ENCODE assay signal across 19 mouse cellular contexts in the genomic region with DNA sequence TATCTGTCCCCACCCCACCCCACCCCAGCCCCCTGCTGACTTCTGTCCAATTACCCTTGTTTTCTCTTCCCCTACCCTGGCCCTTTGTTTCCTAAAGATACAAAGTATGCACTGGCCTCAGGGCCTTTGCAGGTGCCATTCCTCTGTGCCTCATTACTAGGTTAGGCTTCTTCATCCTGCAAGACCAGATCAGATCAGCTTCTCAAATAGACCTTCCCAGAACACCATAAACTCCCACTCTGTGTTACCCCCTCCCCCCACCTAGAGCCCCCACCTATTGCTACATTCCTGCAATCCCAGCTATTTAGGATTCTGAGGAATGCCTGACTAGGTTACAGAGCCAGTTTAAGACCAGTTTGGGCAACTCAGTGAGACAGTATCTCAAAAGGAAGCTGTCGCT. TPM values are rescaled to one million over a fixed set of nuclear protein-coding genes. Genes with fewer than 3 reads are reported as not detected.
DNase-seq lines count a peak whose midpoint lies in the region; ATAC-seq and TF ChIP-seq lines count a peak whose summit lies in the region.
"Had no signal": no experiment of that assay in that cellular context is flagged by ENCODE, and none has a peak within 500 bp of the region (broad histone marks: within the 10 kb centered on the region; RNA-seq: fewer than 3 reads in every experiment).

No protein-coding gene starts in this region.

- H3K4me1 ChIP-seq in forebrain, postnatal 0 days (ENCODE audit: insufficient read depth): no peaks in the 10 kb centered on the region
- peaks cover 16% of the 10 kb centered on the region for H3K4me1 ChIP-seq in forebrain, embryonic 14.5 days (ENCODE audit: control insufficient read depth, insufficient read depth, low read length)
- H3K4me1 ChIP-seq in liver, embryonic 12.5 days: peaks cover 68% of the 10 kb centered on the region
- peaks cover 63% of the 10 kb centered on the region for H3K4me1 ChIP-seq in liver, embryonic 13.5 days (replicated peaks)

- TF ChIP-seq CTCF in forebrain, postnatal 0 days (IDR thresholded peaks at IDR 0.05; ENCODE audit: low read depth): no peak

- 95% methylated on average over 1 of the region's 1 CpGs for WGBS in forebrain, postnatal 0 days
- 96% methylated on average over 1 of the region's 1 CpGs for WGBS in forebrain, embryonic 14.5 days
- 81% methylated on average over 1 of the region's 1 CpGs for WGBS in liver, embryonic 12.5 days (ENCODE audit: insufficient replicate concordance)
- 68% methylated on average over 1 of the region's 1 CpGs for WGBS in liver, embryonic 13.5 days (ENCODE audit: insufficient replicate concordance)

- no peak for ATAC-seq in forebrain, postnatal 0 days
- ATAC-seq in forebrain, embryonic 14.5 days: no peak
- ATAC-seq in liver, embryonic 12.5 days: no peak
- ATAC-seq in liver, embryonic 13.5 days (ENCODE audit: low read depth): no peak
- ATAC-seq: intestine, embryonic 15.5 days had no signal

- DNase-seq in forebrain, postnatal 0 days: no peak
- no peak for DNase-seq in forebrain, embryonic 14.5 days (ENCODE audit: low spot score)
- DNase-seq in liver (no peak), ES-CJ7 (ENCODE audit: low read depth, low spot score) (peak; percentile 82)
- no peak for DNase-seq in liver, embryonic 13.5 days
- no peak for DNase-seq in natural killer cell, adult 2 months (ENCODE audit: low spot score in 2 of 2)
- no peak for DNase-seq in gastrocnemius, adult 8-10 months (ENCODE audit: low spot score in 2 of 2)
- DNase-seq: cerebellum, adult 18-20 months; cerebellum, adult 9-11 months; cerebellum, postnatal 36 days; gastrocnemius, postnatal 25 days; heart, postnatal 10 days; heart, postnatal 4 days had no signal

- H3K36me3 ChIP-seq in forebrain, postnatal 0 days (ENCODE audit: insufficient read depth): peaks cover 1% of the 10 kb centered on the region; the same call in 1 of the 2 replicates
- peaks cover 6% of the 10 kb centered on the region; the same call in 1 of the 2 replicates for H3K36me3 ChIP-seq in forebrain, embryonic 14.5 days (ENCODE audit: control insufficient read depth, insufficient read depth, low read length)
- peaks cover 4% of the 10 kb centered on the region; the same call in 1 of the 2 replicates for H3K36me3 ChIP-seq in liver, embryonic 12.5 days
- H3K36me3 ChIP-seq in liver, embryonic 13.5 days: no peaks in the 10 kb centered on the region
- H3K36me3 ChIP-seq: forebrain, embryonic 15.5 days; intestine, embryonic 15.5 days had no signal

- H3K9ac ChIP-seq in forebrain, postnatal 0 days: no peak overlapping the region
- no peak overlapping the region for H3K9ac ChIP-seq in forebrain, embryonic 14.5 days (ENCODE audit: low read length)
- H3K9ac ChIP-seq in liver, embryonic 12.5 days: no peak overlapping the region
- no peak overlapping the region for H3K9ac ChIP-seq in liver, embryonic 13.5 days
- H3K9ac ChIP-seq: intestine, embryonic 15.5 days had no signal

- H3K4me2 ChIP-seq in forebrain, postnatal 0 days (ENCODE audit: low read depth): no peak overlapping the region
- H3K4me2 ChIP-seq in forebrain, embryonic 14.5 days (ENCODE audit: low read length): no peak overlapping the region
- 0 out of 2 replicates have a peak overlapping the region, but pooled peaks have one; percentile 54 for H3K4me2 ChIP-seq in liver, embryonic 12.5 days
- no peak overlapping the region for H3K4me2 ChIP-seq in liver, embryonic 13.5 days
- H3K4me2 ChIP-seq: embryonic facial prominence, embryonic 13.5 days; forebrain, embryonic 15.5 days; hindbrain, embryonic 14.5 days; intestine, embryonic 15.5 days had no signal

- H3K27ac ChIP-seq in forebrain, postnatal 0 days (ENCODE audit: low read depth, low read length): 0 out of 2 replicates have a peak overlapping the region, but pooled peaks have one; percentile 3
- no peak overlapping the region for H3K27ac ChIP-seq in forebrain, embryonic 14.5 days (ENCODE audit: low read depth, low read length)
- H3K27ac ChIP-seq in liver, embryonic 12.5 days: peak overlapping the region; percentile 86
- H3K27ac ChIP-seq in liver, embryonic 13.5 days: peak overlapping the region; percentile 95

- no peaks in the 10 kb centered on the region for H3K9me3 ChIP-seq in forebrain, postnatal 0 days (ENCODE audit: low read length)
- no peaks in the 10 kb centered on the region for H3K9me3 ChIP-seq in forebrain, embryonic 14.5 days (replicated peaks; ENCODE audit: control insufficient read depth, low read length)
- no peaks in the 10 kb centered on the region for H3K9me3 ChIP-seq in liver, embryonic 12.5 days (replicated peaks)
- H3K9me3 ChIP-seq in liver, embryonic 13.5 days (replicated peaks): no peaks in the 10 kb centered on the region
- H3K9me3 ChIP-seq: embryonic facial prominence, embryonic 13.5 days; forebrain, embryonic 15.5 days; G1E; intestine, embryonic 15.5 days had no signal

- no peak overlapping the region for H3K4me3 ChIP-seq in forebrain, postnatal 0 days (ENCODE audit: low read depth, low read length)
- H3K4me3 ChIP-seq in forebrain, embryonic 14.5 days (ENCODE audit: low read depth, low read length): no peak overlapping the region
- H3K4me3 ChIP-seq in liver, embryonic 12.5 days: no peak overlapping the region
- no peak overlapping the region for H3K4me3 ChIP-seq in liver, embryonic 13.5 days (replicated peaks)
- H3K4me3 ChIP-seq: embryonic facial prominence, embryonic 13.5 days; forebrain, embryonic 15.5 days; intestine, embryonic 15.5 days had no signal

- H3K27me3 ChIP-seq in forebrain, postnatal 0 days (ENCODE audit: insufficient read depth, low read length): no peaks in the 10 kb centered on the region
- H3K27me3 ChIP-seq in forebrain, embryonic 14.5 days (replicated peaks; ENCODE audit: control insufficient read depth, insufficient read depth, low read length): no peaks in the 10 kb centered on the region
- H3K27me3 ChIP-seq in liver, embryonic 12.5 days (replicated peaks): no peaks in the 10 kb centered on the region
- H3K27me3 ChIP-seq in liver, embryonic 13.5 days: no peaks in the 10 kb centered on the region
- H3K27me3 ChIP-seq: embryonic facial prominence, embryonic 13.5 days; forebrain, embryonic 15.5 days; intestine, embryonic 15.5 days had no signal

RNA-seq across cellular contexts. Expression of gene Commd7, which starts 20.8 kb away (rescaled TPM):
- 39.2 and 46.4 TPM in 2 replicates for total RNA-seq in forebrain, postnatal 0 days (2014; rRNA removed)
- 105 and 116 TPM in 2 replicates for polyA plus RNA-seq in forebrain, postnatal 0 days (2015; fragmentation: Nextera tagmentation; extraction: Ambion mirVana)
- 86.9 and 95.9 TPM in 2 replicates for polyA plus RNA-seq in forebrain, embryonic 14.5 days (2014; fragmentation: Nextera tagmentation; extraction: Ambion mirVana)
- polyA plus RNA-seq in liver, embryonic 12.5 days (2016; fragmentation: Nextera tagmentation; extraction: Ambion mirVana): 44.0 and 45.7 TPM in 2 replicates
- polyA plus RNA-seq in liver, embryonic 13.5 days (2015; fragmentation: Nextera tagmentation; extraction: Ambion mirVana): 39.8 and 39.9 TPM in 2 replicates
- total RNA-seq in gastrocnemius, adult 8-10 months (2022): 10 to 100 TPM; 10.1 to 11.2 (median 10.2) TPM

RNA-seq across cellular contexts. Expression of gene Dnmt3b, which starts 37.5 kb away (rescaled TPM):
- total RNA-seq in forebrain, postnatal 0 days (2014; rRNA removed): 1.9 and 3.9 TPM in 2 replicates
- 1.3 and 1.9 TPM in 2 replicates for polyA plus RNA-seq in forebrain, postnatal 0 days (2015; fragmentation: Nextera tagmentation; extraction: Ambion mirVana)
- 3.2 and 3.5 TPM in 2 replicates for polyA plus RNA-seq in forebrain, embryonic 14.5 days (2014; fragmentation: Nextera tagmentation; extraction: Ambion mirVana)
- polyA plus RNA-seq in liver, embryonic 12.5 days (2016; fragmentation: Nextera tagmentation; extraction: Ambion mirVana): 16.6 and 17.1 TPM in 2 replicates
- polyA plus RNA-seq in liver, embryonic 13.5 days (2015; fragmentation: Nextera tagmentation; extraction: Ambion mirVana): 8.2 and 8.6 TPM in 2 replicates
- under 1 TPM; 0.29 to 0.90 (median 0.49) TPM for total RNA-seq in gastrocnemius, adult 8-10 months (2022)
